Mouse (Mus musculus): ENCODE measurements around the gene Gm40460.
"Not testable (repeated sequence)": the region's sequence is repeated elsewhere in the genome, so short reads cannot be mapped to it uniquely, and the experiment has no call there.

Gene Gm40460

GRCm38 (mm10) chr7:142240978-142241377 lies at the start of gene Gm40460:
Gene Gm40460, minus strand, starts transcription at chr7:142241078.
- DNase-seq = no peak

- peak; percentile 67 to 70 for DNase-seq
Measured at GRCm38 (mm10) chr7:142285910-142286612, 45.2 kb upstream of the Gm40460 start.

- peak; percentile 38 to 41 for DNase-seq
Measured at GRCm38 (mm10) chr7:142285130-142285835, 44.4 kb upstream of the Gm40460 start.

GRCm38 (mm10) chr7:142284615-142285080 lies 43.8 kb upstream of the Gm40460 start:
- peak; percentile 88 to 91 for DNase-seq

- DNase-seq = peak; percentile 45 to 57
Measured at GRCm38 (mm10) chr7:142284023-142284591, 43.2 kb upstream of the Gm40460 start.

GRCm38 (mm10) chr7:142282847-142283246 lies 42.0 kb upstream of the Gm40460 start:
- not testable (repeated sequence) for DNase-seq

GRCm38 (mm10) chr7:142279291-142279690 lies 38.4 kb upstream of the Gm40460 start:
- not testable (repeated sequence) for DNase-seq

GRCm38 (mm10) chr7:142278183-142278582 lies 37.3 kb upstream of the Gm40460 start:
- peak; percentile 60 to 63 for DNase-seq

GRCm38 (mm10) chr7:142274263-142274662 lies 33.4 kb upstream of the Gm40460 start, which contains the start of gene Gm4559:
Gene Gm4559, minus strand, starts transcription at chr7:142274363.
- not testable (repeated sequence) for DNase-seq

GRCm38 (mm10) chr7:142258254-142258653 lies 17.4 kb upstream of the Gm40460 start, which contains the start of gene Gm2431:
Gene Gm2431, minus strand, starts transcription at chr7:142258354.
- not testable (repeated sequence) for DNase-seq

GRCm38 (mm10) chr7:142255517-142255916 lies 14.6 kb upstream of the Gm40460 start:
- peak; percentile 9 to 12 for DNase-seq

- DNase-seq = peak; percentile 20 to 47
Measured at GRCm38 (mm10) chr7:142249824-142250223, 8.9 kb upstream of the Gm40460 start.

GRCm38 (mm10) chr7:142231540-142231939 lies 9.3 kb downstream of the Gm40460 start:
- no peak for DNase-seq

- DNase-seq = not testable (repeated sequence)
Measured at GRCm38 (mm10) chr7:142229871-142230270, 11.0 kb downstream of the Gm40460 start, which contains the start of gene Krtap5-5. Gene Krtap5-5, minus strand, starts transcription at chr7:142229971.

- DNase-seq = no peak
Measured at GRCm38 (mm10) chr7:142224518-142224917, 16.4 kb downstream of the Gm40460 start.

GRCm38 (mm10) chr7:142212136-142212535 lies 28.7 kb downstream of the Gm40460 start:
- not testable (repeated sequence) for DNase-seq

- DNase-seq = no peak
Measured at GRCm38 (mm10) chr7:142211559-142211958, 29.3 kb downstream of the Gm40460 start, which contains the start of gene Gm7579. Gene Gm7579, plus strand, starts transcription at chr7:142211859.

- DNase-seq = not testable (repeated sequence)
Measured at GRCm38 (mm10) chr7:142206891-142207290, 34.0 kb downstream of the Gm40460 start.

- no peak for DNase-seq
Measured at GRCm38 (mm10) chr7:142205488-142205887, 35.4 kb downstream of the Gm40460 start.

- DNase-seq = no peak
Measured at GRCm38 (mm10) chr7:142201064-142201463, 39.8 kb downstream of the Gm40460 start, which contains the start of gene Krtap5-3. Gene Krtap5-3, plus strand, starts transcription at chr7:142201364.

- no peak for DNase-seq
Measured at GRCm38 (mm10) chr7:142198748-142199147, 42.1 kb downstream of the Gm40460 start.
